Mouse (Mus musculus) heart, embryonic 13.5 days (tissue): ENCODE data around the gene Msh4. TPM values are rescaled to one million over a fixed set of nuclear protein-coding genes. Genes with fewer than 3 reads are reported as not detected.

ENCODE experiments used
- ATAC-seq: fragments of 200-750 bp; cut with Nextera tagmentation; 2 replicates; pipeline ENCODE4 v1.8.0; 2017; ENCODE audit warnings: moderate TSS enrichment; ENCODE audit not compliant: insufficient number of reproducible peaks, low FRiP score, low TSS enrichment; ENCODE audit errors: extremely low read depth
- H3K27ac ChIP-seq: fragments of 300-500 bp; sonication (generic); replicated peaks from 2 replicates; pipeline ENCODE4 v1.5.1; 2015; ENCODE audit warnings: moderate library complexity, mild to moderate bottlenecking, inconsistent platforms
- H3K27me3 ChIP-seq: fragments of 300-500 bp; sonication (generic); replicated peaks from 2 replicates; pipeline ENCODE4 v1.6.1; 2015; ENCODE audit warnings: mild to moderate bottlenecking, inconsistent platforms
- H3K36me3 ChIP-seq: fragments of 300-500 bp; sonication (generic); 2 replicates; pipeline ENCODE4 v1.6.1; 2015; ENCODE audit warnings: mild to moderate bottlenecking, inconsistent platforms
- H3K4me1 ChIP-seq: fragments of 300-500 bp; sonication (generic); 2 replicates; pipeline ENCODE4 v1.6.1; 2015; ENCODE audit warnings: inconsistent platforms
- H3K4me2 ChIP-seq: fragments of 300-500 bp; sonication (generic); 2 replicates; pipeline ENCODE4 v1.6.1; 2015; ENCODE audit warnings: inconsistent platforms, mild to moderate bottlenecking, moderate library complexity
- H3K4me3 ChIP-seq: fragments of 300-500 bp; sonication (generic); 2 replicates; pipeline ENCODE4 v1.5.1; 2015; ENCODE audit warnings: moderate library complexity, mild to moderate bottlenecking, inconsistent platforms
- H3K9ac ChIP-seq: fragments of 300-500 bp; sonication (generic); 2 replicates; pipeline ENCODE4 v1.6.1; 2015; ENCODE audit warnings: inconsistent platforms, mild to moderate bottlenecking, moderate library complexity
- H3K9me3 ChIP-seq: fragments of 300-500 bp; sonication (generic); 2 replicates; pipeline ENCODE4 v1.6.1; 2016; ENCODE audit warnings: inconsistent platforms
- WGBS: fragments of 180-500 bp; shearing (Covaris S2); methylation state at CpG from one replicate; pipeline ENCODE4 v1.1.7; 2015; ENCODE audit warnings: mixed read lengths; 5-methylcytosine and 5-hydroxymethylcytosine counted together
- polyA plus RNA-seq: library from polyadenylated mRNA; unstranded; fragments of >200 nt; fragmentation: Nextera tagmentation; extraction: Ambion mirVana; gene quantifications from 2 replicates; pipeline ENCODE4 v1.2.1, GENCODE M21; 2015

Msh4 gene
- polyA plus RNA-seq, 1 experiment from 2014 or later: 0.12 TPM

DNA sequence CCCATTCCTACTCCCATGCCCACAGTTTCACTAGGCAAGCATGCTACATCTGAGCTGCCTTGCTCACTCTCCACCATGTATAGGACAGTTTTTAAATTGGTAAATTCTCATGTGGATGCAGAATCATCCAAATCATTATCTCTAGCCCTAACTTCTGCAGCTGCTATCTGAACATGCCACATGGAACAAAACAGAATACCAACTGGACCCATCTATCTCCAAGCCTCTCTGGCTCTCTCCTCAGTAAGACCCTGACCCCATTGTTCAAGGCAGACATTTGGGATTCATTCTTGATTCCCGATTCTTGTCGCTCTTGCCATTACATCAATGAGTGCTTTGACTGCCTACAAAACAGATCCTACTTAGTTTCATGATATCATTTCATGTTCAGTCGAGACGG is 59.8 kb downstream of the Msh4 start:
- Histone ChIP-seq H3K27me3 (peaks cover 52% of the 10 kb centered on the region), H3K9me3 (no peaks in the 10 kb centered on the region), H3K4me2 (no peak overlapping the region), H3K9ac (no peak overlapping the region), H3K27ac (no peak overlapping the region), H3K4me1 (peaks cover 32% of the 10 kb centered on the region), H3K4me3 (no peak overlapping the region), H3K36me3 (no peaks in the 10 kb centered on the region)
- WGBS: 89% methylated on average over 4 of the region's 4 CpGs
- no peak for ATAC-seq

DNA sequence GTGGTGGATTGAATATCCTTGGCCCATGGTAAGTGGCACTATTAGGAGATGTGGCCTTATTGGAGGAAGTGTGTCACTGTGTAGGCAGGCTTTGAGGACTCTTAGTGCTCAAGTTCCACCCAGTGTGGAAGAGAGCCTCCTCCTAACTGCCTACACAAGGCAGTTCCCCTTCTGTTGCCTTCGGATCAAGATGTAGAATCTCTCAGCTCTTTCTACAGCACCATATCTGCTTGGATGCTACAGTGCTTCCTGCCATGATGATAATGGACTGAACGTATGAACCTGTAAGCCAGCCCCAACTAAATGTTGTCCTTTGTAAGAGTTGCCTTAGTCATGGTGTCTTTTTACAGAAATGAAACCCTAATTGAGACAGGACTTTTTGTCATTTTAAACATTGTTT is 60.4 kb downstream of the Msh4 start:
- peaks cover 47% of the 10 kb centered on the region for H3K27me3 ChIP-seq
- ATAC-seq: no peak
- 73% methylated on average over 2 of the region's 2 CpGs for WGBS
- H3K4me1 ChIP-seq: peaks cover 32% of the 10 kb centered on the region
- H3K4me3 ChIP-seq: no peak overlapping the region
- no peak overlapping the region for H3K9ac ChIP-seq
- H3K27ac ChIP-seq: no peak overlapping the region
- H3K36me3 ChIP-seq: no peaks in the 10 kb centered on the region
- H3K4me2 ChIP-seq: no peak overlapping the region
- H3K9me3 ChIP-seq: no peaks in the 10 kb centered on the region

DNA sequence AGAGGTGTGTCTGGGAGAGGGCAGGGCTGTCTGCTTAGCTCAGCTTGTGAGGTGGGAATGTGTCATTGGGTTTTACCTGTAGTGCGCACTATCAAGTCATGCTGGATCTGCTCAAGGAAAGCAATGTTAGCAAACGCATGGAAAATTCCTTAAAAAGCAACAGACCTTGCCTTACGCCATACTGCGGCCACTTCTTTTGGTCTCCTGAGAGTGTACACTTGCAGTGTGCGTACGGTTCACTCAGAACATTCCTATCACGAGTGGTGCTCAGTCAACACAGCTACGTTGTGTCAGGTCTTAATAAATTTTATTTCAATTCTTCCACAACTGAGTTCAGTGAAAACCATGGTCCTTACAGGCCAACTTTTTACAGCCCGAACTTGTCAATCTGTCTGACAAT is 61.2 kb downstream of the Msh4 start:
- no peaks in the 10 kb centered on the region for H3K36me3 ChIP-seq
- H3K27ac ChIP-seq: no peak overlapping the region
- H3K4me2 ChIP-seq: no peak overlapping the region
- no peaks in the 10 kb centered on the region for H3K9me3 ChIP-seq
- peaks cover 28% of the 10 kb centered on the region for H3K4me1 ChIP-seq
- H3K9ac ChIP-seq: no peak overlapping the region
- no peak overlapping the region for H3K4me3 ChIP-seq
- WGBS: 91% methylated on average over 9 of the region's 9 CpGs
- peaks cover 42% of the 10 kb centered on the region for H3K27me3 ChIP-seq
- no peak for ATAC-seq

DNA sequence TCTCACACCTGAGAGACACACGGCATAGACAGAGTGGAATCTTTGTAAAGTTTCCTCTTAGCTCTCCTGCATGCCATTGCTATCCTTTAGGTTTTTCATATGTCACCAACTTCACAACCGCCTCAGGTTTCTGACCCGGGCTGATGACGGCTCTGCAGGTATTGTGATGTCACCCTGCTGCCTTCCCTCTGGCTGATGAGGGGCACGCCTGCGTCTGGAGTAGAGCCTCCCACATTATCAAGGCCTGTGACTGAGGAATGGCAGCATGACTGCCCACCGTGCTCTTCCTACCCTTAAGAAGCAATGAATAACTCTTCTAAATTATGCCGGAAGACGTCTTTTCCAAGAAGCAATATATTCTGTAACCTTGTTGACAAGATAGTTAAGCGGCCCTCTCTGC is 61.9 kb downstream of the Msh4 start, which contains the start of gene Asb17:
Asb17 (plus strand) TSS at position 180 of the 400 bp plus-strand sequence.
- no peak for ATAC-seq
- H3K27me3 ChIP-seq: peaks cover 42% of the 10 kb centered on the region
- H3K4me2 ChIP-seq: no peak within 1 kb of the TSS
- no peaks in the 10 kb centered on the region for H3K36me3 ChIP-seq
- peaks cover 21% of the 10 kb centered on the region for H3K4me1 ChIP-seq
- H3K9me3 ChIP-seq: no peaks in the 10 kb centered on the region
- H3K9ac ChIP-seq: no peak within 1 kb of the TSS
- WGBS: 77% methylated on average over 10 of the region's 10 CpGs
- no peak within 1 kb of the TSS for H3K27ac ChIP-seq
- no peak within 1 kb of the TSS for H3K4me3 ChIP-seq

DNA sequence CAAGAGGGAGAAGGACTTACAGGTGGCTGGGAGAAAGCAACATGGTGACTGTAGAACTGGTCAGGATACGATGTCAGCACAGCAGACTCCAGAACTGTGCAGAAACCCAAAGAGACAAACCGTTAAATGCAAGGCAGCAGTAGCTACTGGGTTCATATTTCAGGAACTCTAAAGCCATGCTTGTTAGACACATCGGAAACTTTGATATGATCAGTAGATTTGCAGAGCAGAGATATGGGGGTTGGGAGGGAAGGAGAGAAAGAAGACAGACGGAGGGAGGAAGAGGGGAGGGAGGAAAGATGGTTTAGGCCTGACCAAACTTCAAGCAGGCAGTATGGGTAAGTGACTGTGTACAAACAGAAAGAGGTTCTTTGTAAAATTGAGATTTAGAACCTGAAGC is 68.3 kb downstream of the Msh4 start:
- H3K4me1 ChIP-seq: peaks cover 9% of the 10 kb centered on the region; the same call in 1 of the 2 replicates
- 51% methylated on average over 4 of the region's 4 CpGs for WGBS
- no peaks in the 10 kb centered on the region for H3K9me3 ChIP-seq
- no peak overlapping the region for H3K27ac ChIP-seq
- H3K27me3 ChIP-seq: no peaks in the 10 kb centered on the region
- H3K36me3 ChIP-seq: no peaks in the 10 kb centered on the region
- no peak overlapping the region for H3K9ac ChIP-seq
- H3K4me3 ChIP-seq: no peak overlapping the region
- ATAC-seq: no peak
- no peak overlapping the region for H3K4me2 ChIP-seq

DNA sequence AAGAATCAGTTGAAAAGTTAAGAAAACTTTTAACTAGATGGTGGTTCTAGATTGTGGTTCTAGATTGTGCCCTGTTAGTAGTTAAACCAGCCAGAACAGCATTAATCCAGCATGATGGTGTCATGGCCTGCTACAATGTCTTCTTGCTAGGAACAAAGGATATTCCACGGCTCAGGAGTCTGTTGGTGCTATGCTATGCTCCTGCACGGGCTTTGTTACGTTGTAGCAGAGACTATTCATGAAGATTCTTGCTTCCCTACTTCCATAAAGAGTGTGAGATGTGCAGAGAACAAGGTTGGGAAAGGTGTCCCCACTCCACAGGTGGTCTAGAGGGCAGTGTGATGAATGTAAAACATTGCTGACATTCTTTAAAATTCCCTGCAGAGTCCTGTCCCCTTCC is 69.6 kb downstream of the Msh4 start:
- H3K4me2 ChIP-seq: no peak overlapping the region
- no peak for ATAC-seq
- 76% methylated on average over 3 of the region's 3 CpGs for WGBS
- no peaks in the 10 kb centered on the region for H3K36me3 ChIP-seq
- no peak overlapping the region for H3K27ac ChIP-seq
- H3K27me3 ChIP-seq: no peaks in the 10 kb centered on the region
- H3K4me1 ChIP-seq: peaks cover 22% of the 10 kb centered on the region; the same call in 1 of the 2 replicates
- H3K4me3 ChIP-seq: no peak overlapping the region
- H3K9ac ChIP-seq: no peak overlapping the region
- no peaks in the 10 kb centered on the region for H3K9me3 ChIP-seq

DNA sequence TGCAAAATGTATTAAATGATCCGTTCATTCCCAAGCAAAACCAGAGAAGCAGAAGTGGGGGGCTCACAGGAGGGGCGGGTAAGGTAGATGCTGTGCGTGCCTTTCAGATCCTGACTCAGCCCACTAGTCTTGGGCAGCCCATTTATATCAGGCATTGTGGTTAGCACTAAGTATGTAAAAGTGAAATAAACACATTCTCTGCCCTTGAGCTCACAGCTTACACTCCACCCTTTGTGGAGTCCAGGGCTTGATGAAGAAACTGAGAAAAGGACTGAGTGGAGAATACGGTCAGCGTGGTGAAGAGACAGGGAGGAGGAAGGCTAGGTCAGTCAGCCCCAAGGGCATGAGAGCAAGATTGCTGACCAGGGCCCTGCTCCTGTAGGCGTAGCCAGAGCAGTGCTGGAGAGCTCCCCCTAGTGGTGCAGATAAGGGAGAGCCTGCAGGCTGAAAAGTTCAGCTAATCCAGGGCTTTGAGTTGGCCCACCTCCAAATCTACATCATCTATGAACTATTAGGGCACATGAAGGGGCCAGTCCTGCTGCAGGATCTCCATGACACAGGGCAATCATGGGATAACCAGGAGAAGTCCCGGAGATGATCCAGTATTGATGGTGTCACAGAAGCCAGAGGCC is 70.4 kb downstream of the Msh4 start:
- Histone ChIP-seq H3K36me3 (no peaks in the 10 kb centered on the region), H3K27me3 (no peaks in the 10 kb centered on the region), H3K4me3 (no peak overlapping the region), H3K9ac (no peak overlapping the region), H3K27ac (no peak overlapping the region), H3K4me2 (no peak overlapping the region), H3K9me3 (no peaks in the 10 kb centered on the region), H3K4me1 (peaks cover 26% of the 10 kb centered on the region; the same call in 1 of the 2 replicates)
- 56% methylated on average over 7 of the region's 7 CpGs for WGBS
- no peak for ATAC-seq

DNA sequence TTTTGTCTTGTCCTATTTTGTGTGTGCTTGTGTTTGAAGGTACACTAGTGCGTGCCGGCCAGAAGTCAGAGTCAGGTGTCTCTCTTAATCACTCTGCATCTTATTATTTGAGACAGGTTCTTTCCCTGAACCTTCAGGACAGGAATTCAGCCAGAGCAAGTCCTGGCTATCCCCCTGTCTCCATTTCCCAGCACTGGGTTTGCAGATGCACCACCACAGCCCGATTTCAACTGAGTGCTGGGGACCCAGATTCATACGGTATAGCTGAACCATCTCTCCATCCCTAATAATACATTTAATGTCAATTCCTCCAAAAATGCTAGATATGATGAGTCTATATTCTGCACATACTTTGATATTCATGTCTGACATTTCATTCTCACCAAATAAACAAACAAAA is 71.9 kb downstream of the Msh4 start:
- Histone ChIP-seq H3K4me2 (no peak overlapping the region), H3K4me3 (no peak overlapping the region), H3K4me1 (peaks cover 26% of the 10 kb centered on the region; the same call in 1 of the 2 replicates), H3K27me3 (no peaks in the 10 kb centered on the region), H3K27ac (no peak overlapping the region), H3K36me3 (no peaks in the 10 kb centered on the region), H3K9me3 (no peaks in the 10 kb centered on the region), H3K9ac (no peak overlapping the region)
- ATAC-seq: no peak
- 90% methylated on average over 4 of the region's 4 CpGs for WGBS

DNA sequence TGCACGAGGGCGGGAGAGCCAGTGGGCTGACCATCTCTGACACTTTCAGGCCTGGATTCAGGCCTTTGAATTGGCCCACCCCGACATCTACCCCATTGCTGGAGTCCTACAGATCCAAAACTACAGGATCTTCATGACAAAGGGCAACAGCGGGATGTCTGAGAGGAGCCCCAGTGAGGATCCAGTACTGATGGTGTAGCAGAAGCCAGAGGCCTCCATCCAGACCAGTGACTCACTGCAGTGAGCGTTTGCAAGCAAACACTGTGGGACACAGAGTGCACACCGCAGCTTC is 73.3 kb downstream of the Msh4 start:
- H3K27ac ChIP-seq: no peak overlapping the region
- no peaks in the 10 kb centered on the region for H3K36me3 ChIP-seq
- H3K4me3 ChIP-seq: no peak overlapping the region
- H3K4me1 ChIP-seq: peaks cover 26% of the 10 kb centered on the region; the same call in 1 of the 2 replicates
- no peaks in the 10 kb centered on the region for H3K9me3 ChIP-seq
- H3K9ac ChIP-seq: no peak overlapping the region
- WGBS: 70% methylated on average over 6 of the region's 6 CpGs
- H3K4me2 ChIP-seq: no peak overlapping the region
- H3K27me3 ChIP-seq: no peaks in the 10 kb centered on the region
- no peak for ATAC-seq

DNA sequence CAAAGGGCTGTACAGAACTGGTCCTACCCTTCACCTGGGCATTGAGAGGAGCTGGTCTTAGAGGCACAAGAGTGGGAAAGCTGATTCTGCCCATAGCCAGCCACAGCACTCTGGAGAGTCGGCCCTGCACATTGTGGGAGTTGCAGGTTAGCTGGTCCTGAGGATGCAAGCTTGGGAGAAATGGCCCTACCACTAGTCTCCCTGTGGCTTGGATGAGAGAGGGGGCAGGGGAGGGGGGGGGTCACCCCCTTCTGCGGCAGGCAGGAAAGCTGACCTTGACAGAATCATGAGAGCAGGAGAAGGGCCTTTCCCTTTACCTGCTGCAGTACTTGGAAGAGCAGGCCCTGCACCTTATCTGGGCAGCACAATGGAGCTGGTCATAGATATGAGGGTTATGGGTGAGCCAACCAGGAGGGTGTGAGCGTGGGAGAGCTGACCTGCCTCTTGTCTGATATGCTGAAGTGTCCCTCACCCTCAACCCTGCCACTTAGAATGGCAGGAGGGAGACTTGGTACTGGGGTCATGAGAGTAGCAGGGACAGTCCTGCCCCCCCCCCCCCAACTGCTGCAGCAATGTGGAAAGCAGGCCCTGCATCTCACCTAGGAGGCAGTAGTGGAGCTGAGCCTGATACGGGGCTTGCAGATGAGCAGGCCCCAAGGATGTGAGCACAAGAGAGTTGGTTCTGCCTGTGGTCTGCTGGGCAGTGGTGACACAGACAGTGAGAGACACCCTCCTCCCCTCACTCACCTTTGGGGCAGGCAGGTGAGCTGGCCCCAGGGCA is 73.9 kb downstream of the Msh4 start:
- H3K27ac ChIP-seq: no peak overlapping the region
- ATAC-seq: peak; percentile 40; the same call in 1 of the 2 replicates
- H3K9me3 ChIP-seq: no peaks in the 10 kb centered on the region
- no peak overlapping the region; the same call in 1 of the 2 replicates for H3K9ac ChIP-seq
- peaks cover 26% of the 10 kb centered on the region; the same call in 1 of the 2 replicates for H3K4me1 ChIP-seq
- H3K4me2 ChIP-seq: no peak overlapping the region
- no peaks in the 10 kb centered on the region for H3K36me3 ChIP-seq
- H3K27me3 ChIP-seq: no peaks in the 10 kb centered on the region
- WGBS: 46% methylated on average over 4 of the region's 4 CpGs
- H3K4me3 ChIP-seq: no peak overlapping the region

DNA sequence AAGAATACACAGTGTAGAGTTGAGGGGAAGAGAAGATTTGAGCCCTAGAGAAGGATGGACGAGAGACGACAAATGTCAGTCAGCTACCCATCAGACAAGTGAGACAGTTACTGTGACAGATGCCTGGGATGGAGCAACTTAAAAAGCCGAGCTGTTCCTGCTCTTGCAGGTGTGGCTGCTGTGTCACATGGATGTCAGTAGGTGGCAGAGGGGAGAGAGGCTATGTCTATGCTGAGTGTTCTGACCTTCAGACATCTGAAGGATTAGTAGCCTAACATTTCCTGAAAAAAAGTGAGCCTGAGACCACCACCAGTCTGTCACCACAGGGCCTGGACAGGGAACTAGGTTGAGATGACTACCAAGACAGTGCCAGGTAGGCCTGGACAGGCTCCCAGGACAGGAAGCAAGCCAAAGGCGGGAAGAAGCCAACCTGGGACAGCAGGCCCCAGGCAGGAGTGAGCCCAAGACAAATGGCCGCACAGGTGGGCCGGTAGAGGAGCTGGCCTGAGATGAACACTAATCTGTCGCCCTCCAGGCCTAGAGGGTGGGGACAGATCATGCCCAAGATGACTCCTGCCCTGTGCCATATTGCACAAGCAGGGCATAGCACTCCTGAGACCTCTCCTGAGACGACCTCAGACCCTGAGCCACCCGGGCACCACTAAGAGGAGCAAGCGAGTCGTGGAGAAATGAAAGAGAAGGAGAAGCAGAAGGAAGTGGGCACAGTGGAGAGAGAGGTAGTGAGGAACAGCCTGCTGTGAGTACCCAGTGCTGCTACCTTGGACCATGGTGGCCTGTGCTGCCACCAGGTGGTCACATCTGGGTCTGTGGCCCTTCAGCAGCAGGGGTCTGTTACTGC is 74.7 kb downstream of the Msh4 start:
- ATAC-seq: peak; percentile 37
- no peaks in the 10 kb centered on the region for H3K9me3 ChIP-seq
- H3K4me2 ChIP-seq: no peak overlapping the region
- H3K9ac ChIP-seq: no peak overlapping the region; the same call in 1 of the 2 replicates
- H3K36me3 ChIP-seq: no peaks in the 10 kb centered on the region
- no peak overlapping the region for H3K4me3 ChIP-seq
- WGBS: 68% methylated on average over 11 of the region's 11 CpGs
- no peak overlapping the region for H3K27ac ChIP-seq
- H3K4me1 ChIP-seq: peaks cover 26% of the 10 kb centered on the region; the same call in 1 of the 2 replicates
- no peaks in the 10 kb centered on the region for H3K27me3 ChIP-seq
